Mouse (Mus musculus): Measurements from ENCODE around the gene Rap1gap.

GRCm38 (mm10) chr4:137676057-137676456, 11.5 kb downstream of the Rap1gap start:
- no peak for TF ChIP-seq POLR2AphosphoS2 (IDR thresholded peaks at IDR 0.05; ENCODE audit: insufficient read length, low read depth)
- TF ChIP-seq USF1 (IDR thresholded peaks at IDR 0.05; ENCODE audit: low read depth): no peak
- TF ChIP-seq POLR2A (IDR thresholded peaks at IDR 0.05; ENCODE audit: insufficient read length, low read depth): no peak
- no peak for TF ChIP-seq E2F4 (IDR thresholded peaks at IDR 0.05; ENCODE audit: insufficient read depth)
- no peak for TF ChIP-seq TCF3 (IDR thresholded peaks at IDR 0.05; ENCODE audit: insufficient read length, low read depth)
